Mouse (Mus musculus) testis, adult 2 months (tissue): Measurements from ENCODE around the gene Id1.

Experiments
- CTCF ChIP-seq: fragments of 200-500 bp; IDR thresholded peaks from 2 replicates; pipeline ENCODE4 v1.5.1; 2012; ENCODE audit warnings: low read depth, mild to moderate bottlenecking, inconsistent platforms, low read length, moderate library complexity; ENCODE audit not compliant: control insufficient read depth, insufficient read depth, insufficient replicate concordance
- POLR2A ChIP-seq: fragments of 200-500 bp; IDR thresholded peaks from 2 replicates; pipeline ENCODE4 v1.6.1; 2012; ENCODE audit warnings: low read depth, mild to moderate bottlenecking, inconsistent platforms, low read length, moderate library complexity; ENCODE audit not compliant: control insufficient read depth

- TF ChIP-seq CTCF = no peak
- TF ChIP-seq POLR2A = no peak
Measured at GRCm38 (mm10) chr2:152726213-152726612, 9.8 kb upstream of the Id1 start.
